Mouse (Mus musculus): ENCODE measurements around the gene Gm14435.
"Not testable (repeated sequence)": the region's sequence is repeated elsewhere in the genome, so short reads cannot be mapped to it uniquely, and the experiment has no call there.

Gene Gm14435

DNA sequence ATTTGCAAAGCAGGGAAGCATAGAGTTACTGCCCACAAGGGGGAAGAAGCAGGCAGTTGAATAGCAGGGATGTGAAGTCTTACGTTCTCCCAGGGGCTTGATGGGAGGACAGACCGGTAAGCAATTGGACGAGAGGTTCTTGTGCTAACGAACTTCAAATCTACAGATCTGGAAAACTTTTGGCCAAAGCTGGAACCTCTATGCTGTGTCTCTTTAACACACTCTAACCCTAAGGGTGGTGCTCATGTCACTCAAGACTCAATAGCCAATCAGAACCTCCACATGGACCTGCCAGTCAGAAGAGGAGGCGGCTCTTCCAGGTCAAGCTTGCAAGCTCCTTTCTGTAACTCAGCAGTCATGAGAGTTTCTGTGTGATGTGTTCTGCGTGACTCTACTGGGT lies at the start of gene Gm14435:
TSS of gene Gm14435 (plus strand) at position 301 of the 400 bp plus-strand sequence.
- DNase-seq: not testable (repeated sequence)
